Mouse (Mus musculus) CH12.LX (cell line): ENCODE data around the gene Akr1b8.

ENCODE experiments used
- CTCF ChIP-seq, 2 experiments: IDR thresholded peaks in 1 of 2; conservative IDR thresholded peaks in 1 of 2; 2 replicates each; pipeline ENCODE4 v1.5.1; 2011 to 2012; ENCODE audit warnings: low read depth in 2 of 2, low read length in 2 of 2, improper control_type of control experiment in 1 of 2, inconsistent platforms in 1 of 2, mild to moderate bottlenecking in 1 of 2, moderate library complexity in 1 of 2
- EP300 ChIP-seq: IDR thresholded peaks from 2 replicates; pipeline ENCODE4 v1.6.1; 2011; ENCODE audit warnings: low read length, improper control_type of control experiment
- GABPA ChIP-seq: IDR thresholded peaks from 2 replicates; pipeline ENCODE4 v1.6.1; 2012; ENCODE audit warnings: low read depth, low read length, improper control_type of control experiment, inconsistent platforms; ENCODE audit not compliant: insufficient replicate concordance
- HCFC1 ChIP-seq: IDR thresholded peaks from 2 replicates; pipeline ENCODE4 v1.6.1; 2012; ENCODE audit warnings: low read depth, mild to moderate bottlenecking, inconsistent platforms, low read length, improper control_type of control experiment
- KAT2A ChIP-seq: IDR thresholded peaks from 2 replicates; pipeline ENCODE4 v1.6.1; 2012; ENCODE audit warnings: low read length, improper control_type of control experiment, inconsistent platforms; ENCODE audit not compliant: insufficient replicate concordance
- MAFK ChIP-seq: IDR thresholded peaks from 2 replicates; pipeline ENCODE4 v1.6.1; 2011; ENCODE audit warnings: low read length, improper control_type of control experiment; ENCODE audit not compliant: insufficient replicate concordance
- POLR2A ChIP-seq: IDR thresholded peaks from 2 replicates; pipeline ENCODE4 v1.6.1; 2011; ENCODE audit warnings: low read depth, mild to moderate bottlenecking, improper control_type of control experiment, low read length
- RCOR1 ChIP-seq: conservative IDR thresholded peaks from 2 replicates; pipeline ENCODE4 v1.6.1; 2012; ENCODE audit warnings: low read depth, mild to moderate bottlenecking, inconsistent platforms, low read length, improper control_type of control experiment
- SIN3A ChIP-seq: IDR thresholded peaks from 2 replicates; pipeline ENCODE4 v1.6.1; 2012; ENCODE audit warnings: low read length, improper control_type of control experiment, inconsistent platforms
- USF1 ChIP-seq: IDR thresholded peaks from 2 replicates; pipeline ENCODE4 v1.6.1; 2014; ENCODE audit warnings: low read depth, mild to moderate bottlenecking, inconsistent platforms, low read length, improper control_type of control experiment

GRCm38 (mm10) chr6:34353658-34354353, at the start of gene Akr1b8:
- TF ChIP-seq HCFC1 (no peak), CTCF (conservative IDR thresholded peaks at IDR 0.05 in 1 of 2, IDR thresholded peaks at IDR 0.05 in 1 of 2; ENCODE audit: low read depth in 2 of 2, low read length in 2 of 2) (no peak), USF1 (no peak), EP300 (no peak), POLR2A (no peak), KAT2A (no peak), RCOR1 (no peak), SIN3A (no peak), GABPA (no peak), MAFK (no peak)
